Mouse (Mus musculus): ENCODE measurements around the gene Terf2. TPM values are rescaled to one million over a fixed set of nuclear protein-coding genes. Genes with fewer than 3 reads are reported as not detected.

Gene Terf2
- polyA plus RNA-seq, 1 experiment: 12.7 TPM

DNA sequence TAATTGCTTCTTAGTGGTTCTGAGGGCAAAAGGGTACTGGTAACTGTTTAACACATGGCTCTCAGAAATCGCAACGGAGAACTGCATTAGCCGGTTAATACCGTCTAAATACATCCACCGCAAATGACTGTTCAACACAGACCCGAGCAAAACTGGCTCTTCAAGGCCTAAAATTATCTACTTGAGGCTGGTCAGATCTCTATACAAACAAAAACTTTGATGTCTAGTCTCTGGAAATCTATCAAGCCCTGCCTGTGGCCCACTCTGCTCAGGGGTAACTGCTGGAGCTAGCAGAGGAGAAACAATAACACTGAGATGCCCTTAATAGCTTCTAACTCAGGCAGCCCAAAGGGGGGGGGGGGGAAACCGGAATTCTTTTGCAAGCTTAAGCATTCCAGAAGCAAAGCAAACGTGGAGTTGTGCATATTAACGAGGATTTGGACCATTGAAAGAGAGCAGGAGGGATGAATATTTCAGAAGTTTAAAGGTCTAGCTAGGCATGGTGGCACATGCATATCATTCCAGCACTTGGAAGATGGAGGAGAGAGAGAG, 26.8 kb upstream of the Terf2 start:
- Histone ChIP-seq H3K4me1 (ENCODE audit: control insufficient read depth, insufficient read depth, insufficient read length) (no peaks in the 10 kb centered on the region), H3K27ac (ENCODE audit: insufficient read depth, low read length) (no peak overlapping the region), H3K4me3 (ENCODE audit: extremely low read depth, insufficient read depth, insufficient read length) (no peak overlapping the region), H3K36me3 (ENCODE audit: control insufficient read depth, insufficient read depth, low read length) (no peaks in the 10 kb centered on the region), H3K27me3 (ENCODE audit: control insufficient read depth, insufficient read depth, low read length) (no peaks in the 10 kb centered on the region)
- WGBS: 83% methylated on average over 9 of the region's 9 CpGs
- no peak for TF ChIP-seq POLR2A (IDR thresholded peaks at IDR 0.05; ENCODE audit: low read depth, low read length)
- no peak for TF ChIP-seq CTCF (IDR thresholded peaks at IDR 0.05; ENCODE audit: extremely low read depth, insufficient read depth, insufficient read length, insufficient replicate concordance)
- DNase-seq (ENCODE audit: low read depth in 1 of 2, low spot score in 2 of 2): no peak

DNA sequence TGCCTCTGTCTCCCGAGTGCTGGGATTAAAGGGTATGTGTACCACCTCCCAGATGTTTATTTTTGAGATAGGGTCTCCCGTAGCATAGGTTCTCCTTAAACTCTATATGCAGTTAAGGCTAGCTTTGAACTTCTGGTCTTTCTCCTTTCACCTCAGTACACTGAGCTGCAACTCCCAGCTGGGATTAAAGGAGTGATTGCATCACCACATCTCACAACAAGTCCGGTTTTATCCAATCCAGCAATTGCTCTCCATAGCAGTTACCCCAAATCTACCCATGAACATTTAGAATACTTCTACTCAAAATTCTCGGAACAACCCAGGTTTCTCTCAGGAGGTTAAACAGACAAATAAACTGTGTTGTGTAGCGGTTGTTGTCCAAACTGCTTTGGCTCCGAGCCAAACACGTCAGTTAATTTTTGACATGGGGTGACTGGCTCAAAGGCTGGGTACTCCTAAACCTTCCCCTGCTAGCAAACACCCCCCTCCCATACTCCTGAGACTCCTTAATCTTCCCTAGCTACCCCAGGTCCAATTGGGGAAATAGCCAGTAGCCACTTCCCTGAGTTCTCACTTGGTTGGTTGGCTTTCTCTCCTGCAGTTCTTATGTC, 25.4 kb upstream of the Terf2 start:
- no peak for TF ChIP-seq POLR2A (IDR thresholded peaks at IDR 0.05; ENCODE audit: low read depth, low read length)
- no peak for TF ChIP-seq CTCF (IDR thresholded peaks at IDR 0.05; ENCODE audit: extremely low read depth, insufficient read depth, insufficient read length, insufficient replicate concordance)
- DNase-seq (ENCODE audit: low read depth in 1 of 2, low spot score in 2 of 2): no peak
- Histone ChIP-seq H3K36me3 (ENCODE audit: control insufficient read depth, insufficient read depth, low read length) (no peaks in the 10 kb centered on the region), H3K27ac (ENCODE audit: insufficient read depth, low read length) (no peak overlapping the region), H3K4me1 (ENCODE audit: control insufficient read depth, insufficient read depth, insufficient read length) (no peaks in the 10 kb centered on the region), H3K27me3 (ENCODE audit: control insufficient read depth, insufficient read depth, low read length) (no peaks in the 10 kb centered on the region), H3K4me3 (ENCODE audit: extremely low read depth, insufficient read depth, insufficient read length) (no peak overlapping the region)
- 92% methylated on average over 7 of the region's 7 CpGs for WGBS

DNA sequence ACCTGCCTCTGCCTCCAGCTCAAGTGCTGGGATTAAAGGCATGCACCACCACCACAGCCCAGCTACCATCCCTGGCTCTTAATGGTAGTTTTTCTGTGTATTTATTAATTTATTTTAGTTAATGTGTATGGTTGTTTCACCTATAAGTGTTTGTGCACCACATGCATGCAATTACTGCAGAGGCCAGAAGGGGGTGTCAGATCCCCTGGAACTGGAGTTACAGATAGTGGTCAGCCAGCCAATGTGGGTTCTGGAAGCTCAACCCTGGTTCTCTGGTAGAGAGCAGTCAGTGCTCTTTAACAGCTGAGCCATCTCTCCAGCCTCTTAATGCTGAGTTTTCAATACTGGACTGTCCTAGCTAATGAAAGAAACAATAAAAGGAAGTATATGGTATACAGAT, 24.5 kb upstream of the Terf2 start:
- H3K27me3 ChIP-seq (ENCODE audit: control insufficient read depth, insufficient read depth, low read length): no peaks in the 10 kb centered on the region
- no peak overlapping the region for H3K27ac ChIP-seq (ENCODE audit: insufficient read depth, low read length)
- no peaks in the 10 kb centered on the region; the same call in 1 of the 2 replicates for H3K4me1 ChIP-seq (ENCODE audit: control insufficient read depth, insufficient read depth, insufficient read length)
- no peaks in the 10 kb centered on the region for H3K36me3 ChIP-seq (ENCODE audit: control insufficient read depth, insufficient read depth, low read length)
- no peak for TF ChIP-seq CTCF (IDR thresholded peaks at IDR 0.05; ENCODE audit: extremely low read depth, insufficient read depth, insufficient read length, insufficient replicate concordance)
- no peak overlapping the region for H3K4me3 ChIP-seq (ENCODE audit: extremely low read depth, insufficient read depth, insufficient read length)
- no peak for DNase-seq (ENCODE audit: low read depth in 1 of 2, low spot score in 2 of 2)

DNA sequence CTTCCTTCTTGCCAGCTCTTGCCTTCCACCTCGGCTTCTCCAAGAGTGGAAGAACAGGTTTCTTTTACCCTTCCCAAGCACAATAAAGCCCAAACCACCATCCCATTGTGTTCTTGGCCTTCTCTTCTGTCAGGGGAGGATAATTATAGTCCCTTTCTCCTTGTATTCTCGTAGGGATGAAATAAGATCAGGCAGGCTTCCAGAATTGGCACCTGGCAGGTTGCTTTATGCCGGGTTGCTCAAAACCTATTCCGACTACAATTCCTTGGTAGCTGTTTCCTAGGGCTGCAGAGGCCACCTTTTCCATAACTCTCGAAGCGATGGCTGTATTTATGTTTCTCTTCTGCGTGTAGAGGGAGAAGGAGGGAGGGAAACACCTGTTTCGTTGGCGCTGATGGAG, 23.1 kb upstream of the Terf2 start:
- Histone ChIP-seq H3K4me3 (ENCODE audit: extremely low read depth, insufficient read depth, insufficient read length) (no peak overlapping the region), H3K36me3 (ENCODE audit: control insufficient read depth, insufficient read depth, low read length) (no peaks in the 10 kb centered on the region), H3K4me1 (ENCODE audit: control insufficient read depth, insufficient read depth, insufficient read length) (no peaks in the 10 kb centered on the region; the same call in 1 of the 2 replicates), H3K27ac (ENCODE audit: insufficient read depth, low read length) (no peak overlapping the region), H3K27me3 (ENCODE audit: control insufficient read depth, insufficient read depth, low read length) (no peaks in the 10 kb centered on the region)
- no peak for TF ChIP-seq POLR2A (IDR thresholded peaks at IDR 0.05; ENCODE audit: low read depth, low read length)
- DNase-seq (ENCODE audit: low read depth in 1 of 2, low spot score in 2 of 2): no peak
- WGBS: 83% methylated on average over 9 of the region's 9 CpGs

DNA sequence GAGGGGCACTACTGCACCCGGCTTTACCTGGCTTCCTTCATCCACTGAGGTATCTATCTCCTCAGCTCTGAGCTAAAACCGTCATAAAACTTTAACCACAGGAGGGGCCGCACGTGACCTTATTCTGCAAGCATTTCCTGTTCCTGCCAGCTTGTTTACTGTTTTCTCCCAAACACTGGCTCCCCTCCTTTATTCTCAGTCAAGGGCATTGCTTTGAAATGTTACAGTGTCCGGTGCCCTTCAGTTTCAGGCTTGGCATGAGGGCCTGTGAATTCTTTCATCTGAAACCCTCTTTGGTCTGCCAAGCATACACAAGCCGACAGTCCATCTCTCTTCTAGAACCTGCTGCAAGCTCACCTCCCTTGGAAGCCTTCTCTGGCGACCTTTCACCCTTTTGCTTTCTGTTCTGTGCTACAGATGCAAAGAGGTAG, 22.5 kb upstream of the Terf2 start:
- TF ChIP-seq CTCF (IDR thresholded peaks at IDR 0.05; ENCODE audit: extremely low read depth, insufficient read depth, insufficient read length, insufficient replicate concordance): no peak
- TF ChIP-seq POLR2A (IDR thresholded peaks at IDR 0.05; ENCODE audit: low read depth, low read length): no peak
- Histone ChIP-seq H3K4me1 (ENCODE audit: control insufficient read depth, insufficient read depth, insufficient read length) (no peaks in the 10 kb centered on the region; the same call in 1 of the 2 replicates), H3K27me3 (ENCODE audit: control insufficient read depth, insufficient read depth, low read length) (no peaks in the 10 kb centered on the region), H3K4me3 (ENCODE audit: extremely low read depth, insufficient read depth, insufficient read length) (no peak overlapping the region), H3K27ac (ENCODE audit: insufficient read depth, low read length) (no peak overlapping the region), H3K36me3 (ENCODE audit: control insufficient read depth, insufficient read depth, low read length) (no peaks in the 10 kb centered on the region)
- 36% methylated on average over 7 of the region's 7 CpGs for whole genome bisulfite sequencing
- DNase-seq (ENCODE audit: low read depth in 1 of 2, low spot score in 2 of 2): no peak

DNA sequence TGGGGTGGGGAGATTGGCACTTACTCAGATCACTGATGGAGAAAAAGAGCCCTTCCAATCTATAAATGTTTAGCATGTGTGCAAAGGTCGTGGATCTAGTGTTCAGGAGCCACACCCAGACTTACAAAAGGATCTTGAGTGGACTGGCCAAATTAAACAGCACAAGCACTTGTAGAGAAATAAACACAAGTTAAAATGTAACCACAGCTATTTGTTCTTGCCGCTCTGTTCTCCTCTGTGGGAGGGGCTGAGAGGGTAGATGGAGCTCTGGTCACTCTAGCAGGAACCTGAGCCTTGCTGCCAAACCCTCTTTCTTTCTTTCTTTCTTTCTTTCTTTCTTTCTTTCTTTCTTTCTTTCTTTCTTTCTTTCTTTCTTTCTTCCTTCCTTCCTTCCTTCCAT, 20.7 kb upstream of the Terf2 start:
- Histone ChIP-seq H3K4me3 (ENCODE audit: extremely low read depth, insufficient read depth, insufficient read length) (no peak overlapping the region), H3K27me3 (ENCODE audit: control insufficient read depth, insufficient read depth, low read length) (no peaks in the 10 kb centered on the region), H3K4me1 (ENCODE audit: control insufficient read depth, insufficient read depth, insufficient read length) (no peaks in the 10 kb centered on the region; the same call in 1 of the 2 replicates), H3K27ac (ENCODE audit: insufficient read depth, low read length) (no peak overlapping the region), H3K36me3 (ENCODE audit: control insufficient read depth, insufficient read depth, low read length) (no peaks in the 10 kb centered on the region)
- TF ChIP-seq POLR2A (IDR thresholded peaks at IDR 0.05; ENCODE audit: low read depth, low read length): no peak
- TF ChIP-seq CTCF (IDR thresholded peaks at IDR 0.05; ENCODE audit: extremely low read depth, insufficient read depth, insufficient read length, insufficient replicate concordance): no peak
- 50% methylated on average over 2 of the region's 2 CpGs for WGBS
- no peak for DNase-seq (ENCODE audit: low read depth in 1 of 2, low spot score in 2 of 2)

DNA sequence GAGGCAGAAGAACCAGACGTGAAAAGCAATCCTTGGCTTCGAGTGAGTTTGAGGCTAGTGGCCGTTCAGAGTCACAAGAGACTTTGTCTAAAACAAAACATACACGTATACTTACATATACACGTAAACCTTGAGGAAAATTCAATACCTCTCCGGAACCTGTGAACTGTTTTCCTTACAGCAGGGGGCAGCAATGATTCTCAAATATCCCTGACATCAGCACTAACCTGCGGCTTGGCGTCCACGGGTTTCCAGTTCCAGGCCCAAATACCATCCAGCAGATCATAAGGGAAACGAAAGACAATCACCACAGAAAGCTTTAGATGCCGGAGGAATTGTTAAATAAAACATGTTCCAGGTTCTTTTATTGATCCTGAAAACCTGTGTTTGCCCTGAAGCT, 19.7 kb upstream of the Terf2 start:
- no peaks in the 10 kb centered on the region; the same call in 1 of the 2 replicates for H3K4me1 ChIP-seq (ENCODE audit: control insufficient read depth, insufficient read depth, insufficient read length)
- H3K4me3 ChIP-seq (ENCODE audit: extremely low read depth, insufficient read depth, insufficient read length): no peak overlapping the region
- TF ChIP-seq POLR2A (IDR thresholded peaks at IDR 0.05; ENCODE audit: low read depth, low read length): no peak
- TF ChIP-seq CTCF (IDR thresholded peaks at IDR 0.05; ENCODE audit: extremely low read depth, insufficient read depth, insufficient read length, insufficient replicate concordance): peak; percentile 54; the same call in 1 of the 2 replicates
- H3K27ac ChIP-seq (ENCODE audit: insufficient read depth, low read length): no peak overlapping the region
- H3K36me3 ChIP-seq (ENCODE audit: control insufficient read depth, insufficient read depth, low read length): no peaks in the 10 kb centered on the region
- WGBS: 15% methylated on average over 11 of the region's 11 CpGs
- DNase-seq (ENCODE audit: low read depth in 1 of 2, low spot score in 2 of 2): peak; percentile 53 to 70
- H3K27me3 ChIP-seq (ENCODE audit: control insufficient read depth, insufficient read depth, low read length): no peaks in the 10 kb centered on the region

Data from spleen, adult 2 months (tissue).